ENCODE assay signal across 8 mouse cellular contexts in the genomic region with DNA sequence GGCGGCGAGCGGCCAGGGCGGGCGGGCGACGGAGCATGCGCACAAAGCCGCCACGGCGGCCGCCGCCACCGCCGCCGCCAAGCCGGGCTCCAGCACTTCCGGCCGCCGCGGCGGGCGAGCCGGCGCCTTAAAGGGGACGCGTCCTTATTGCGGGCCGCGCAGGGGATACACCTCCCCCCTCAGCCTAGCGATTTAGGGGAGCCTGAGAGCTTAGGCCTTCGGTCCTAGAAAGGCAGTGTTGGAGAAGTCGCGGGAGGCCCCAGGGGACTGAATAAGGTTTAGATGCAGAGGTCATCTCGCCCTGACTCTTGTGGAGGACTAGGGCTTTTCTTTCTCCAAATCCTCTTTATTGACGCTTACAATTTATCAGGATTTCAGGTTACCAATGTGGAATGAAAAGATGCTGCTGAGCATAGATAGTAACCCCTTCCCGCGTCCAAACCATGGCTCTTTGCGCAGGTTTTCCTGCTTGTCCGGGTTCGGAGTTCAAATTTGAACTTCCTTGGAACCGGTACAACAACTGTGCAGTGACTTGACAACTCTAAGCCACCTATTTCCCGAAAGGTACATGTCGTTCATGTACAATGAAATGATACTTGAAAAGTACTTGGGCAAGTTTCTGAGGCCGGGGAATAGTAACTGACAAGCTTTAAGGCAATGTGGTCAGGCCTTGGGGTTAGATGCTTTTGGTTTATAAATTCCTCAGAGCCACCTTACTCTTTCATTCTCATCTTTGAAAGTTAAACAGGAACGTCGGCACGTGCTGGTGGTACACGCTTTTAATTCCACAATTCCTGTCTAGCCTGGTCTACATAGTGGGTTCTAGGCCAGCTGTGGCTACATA. TPM values are rescaled to one million over a fixed set of nuclear protein-coding genes. Genes with fewer than 3 reads are reported as not detected.
DNase-seq lines count a peak whose midpoint lies in the region; ATAC-seq and TF ChIP-seq lines count a peak whose summit lies in the region.

Gene Gmeb1 (minus strand): TSS at position 89 of the 844 bp plus-strand sequence.

- H3K36me3 ChIP-seq in C2C12 (ENCODE audit: control insufficient read depth, insufficient read depth): peaks cover 19% of the 10 kb centered on the region
- H3K36me3 ChIP-seq in heart, embryonic 13.5 days: no peaks in the 10 kb centered on the region
- H3K36me3 ChIP-seq in kidney, postnatal 0 days (ENCODE audit: insufficient read depth, low read length): no peaks in the 10 kb centered on the region
- 0 out of 2 replicates have a peak, but pooled peaks cover 8% of the 10 kb centered on the region for H3K36me3 ChIP-seq in liver, embryonic 13.5 days
- H3K36me3 ChIP-seq in stomach, embryonic 15.5 days: no peaks in the 10 kb centered on the region

- peaks cover 48% of the 10 kb centered on the region for H3K79me2 ChIP-seq in C2C12 (ENCODE audit: control insufficient read depth, insufficient read depth)

- no peaks in the 10 kb centered on the region for H3K27me3 ChIP-seq in C2C12 (ENCODE audit: control insufficient read depth, insufficient read depth, insufficient read length)
- H3K27me3 ChIP-seq in heart, embryonic 13.5 days (replicated peaks): no peaks in the 10 kb centered on the region
- no peaks in the 10 kb centered on the region for H3K27me3 ChIP-seq in kidney, postnatal 0 days (ENCODE audit: insufficient read depth, low read length)
- H3K27me3 ChIP-seq in liver, embryonic 13.5 days: no peaks in the 10 kb centered on the region
- no peaks in the 10 kb centered on the region for H3K27me3 ChIP-seq in stomach, embryonic 15.5 days (replicated peaks)

- H3K9me3 ChIP-seq in heart, embryonic 13.5 days: no peaks in the 10 kb centered on the region
- H3K9me3 ChIP-seq in kidney, postnatal 0 days (replicated peaks; ENCODE audit: low read length): no peaks in the 10 kb centered on the region
- no peaks in the 10 kb centered on the region for H3K9me3 ChIP-seq in liver, embryonic 13.5 days (replicated peaks)
- H3K9me3 ChIP-seq in stomach, embryonic 15.5 days: no peaks in the 10 kb centered on the region

- ATAC-seq in erythroid progenitor cell, adult 5-6 weeks (replicated peaks; ENCODE audit: low FRiP score, poor library complexity, severe bottlenecking): peak; percentile 85
- peak; percentile 84 for ATAC-seq in heart, embryonic 13.5 days (ENCODE audit: extremely low read depth, insufficient number of reproducible peaks, low FRiP score, low TSS enrichment)
- peak; percentile 92 for ATAC-seq in kidney, postnatal 0 days (replicated peaks; ENCODE audit: low FRiP score, low read depth)
- peak; percentile 86 for ATAC-seq in liver, embryonic 13.5 days (ENCODE audit: low read depth)
- ATAC-seq in stomach, embryonic 15.5 days (ENCODE audit: insufficient read depth, low FRiP score, low read depth): peak; percentile 90

- peak within 1 kb of the TSS; percentile 63 for H3ac ChIP-seq in C2C12 (ENCODE audit: control insufficient read depth, insufficient read length, low read depth)

- H3K4me3 ChIP-seq in C2C12 (ENCODE audit: insufficient read depth, poor library complexity, severe bottlenecking): peak within 1 kb of the TSS; percentile 89
- peak within 1 kb of the TSS; percentile 68 for H3K4me3 ChIP-seq in heart, embryonic 13.5 days
- H3K4me3 ChIP-seq in kidney, postnatal 0 days (replicated peaks; ENCODE audit: low read depth, low read length): peak within 1 kb of the TSS; percentile 84
- H3K4me3 ChIP-seq in liver, embryonic 13.5 days (replicated peaks): peak within 1 kb of the TSS; percentile 89
- H3K4me3 ChIP-seq in stomach, embryonic 15.5 days (replicated peaks): peak within 1 kb of the TSS; percentile 77

- peak within 1 kb of the TSS; percentile 98 for H3K27ac ChIP-seq in heart, embryonic 13.5 days (replicated peaks)
- H3K27ac ChIP-seq in kidney, postnatal 0 days: peak within 1 kb of the TSS; percentile 97
- H3K27ac ChIP-seq in liver, embryonic 13.5 days: peak within 1 kb of the TSS; percentile 94
- H3K27ac ChIP-seq in stomach, embryonic 15.5 days: peak within 1 kb of the TSS; percentile 94

- peak within 1 kb of the TSS; percentile 92 for H3K4me2 ChIP-seq in heart, embryonic 13.5 days
- peak within 1 kb of the TSS; percentile 90 for H3K4me2 ChIP-seq in kidney, postnatal 0 days (ENCODE audit: low read length)
- peak within 1 kb of the TSS; percentile 85 for H3K4me2 ChIP-seq in liver, embryonic 13.5 days
- H3K4me2 ChIP-seq in stomach, embryonic 15.5 days: peak within 1 kb of the TSS; percentile 77

- no peak for TF ChIP-seq CTCF in C2C12 (IDR thresholded peaks at IDR 0.05; ENCODE audit: control insufficient read depth, insufficient read depth, insufficient read length)
- no peak for TF ChIP-seq CTCF in kidney, postnatal 0 days (IDR thresholded peaks at IDR 0.05; ENCODE audit: low read depth)

- H3K79me3 ChIP-seq in C2C12 (ENCODE audit: low read depth): peaks cover 31% of the 10 kb centered on the region

- 14% methylated on average over 42 of the region's 49 CpGs for WGBS in heart, embryonic 13.5 days
- 15% methylated on average over 36 of the region's 49 CpGs for WGBS in kidney, postnatal 0 days
- WGBS in liver, embryonic 13.5 days (ENCODE audit: insufficient replicate concordance): 9% methylated on average over 41 of the region's 49 CpGs
- WGBS in stomach, embryonic 15.5 days: 9% methylated on average over 43 of the region's 49 CpGs

- peaks cover 32% of the 10 kb centered on the region for H3K4me1 ChIP-seq in heart, embryonic 13.5 days
- peaks cover 5% of the 10 kb centered on the region; the same call in 1 of the 2 replicates for H3K4me1 ChIP-seq in kidney, postnatal 0 days (replicated peaks; ENCODE audit: insufficient read depth, low read length)
- H3K4me1 ChIP-seq in liver, embryonic 13.5 days (replicated peaks): peaks cover 57% of the 10 kb centered on the region
- H3K4me1 ChIP-seq in stomach, embryonic 15.5 days: peaks cover 19% of the 10 kb centered on the region

- H3K9ac ChIP-seq in heart, embryonic 13.5 days: peak within 1 kb of the TSS; percentile 99
- H3K9ac ChIP-seq in kidney, postnatal 0 days (ENCODE audit: low read depth, low read length): peak within 1 kb of the TSS; percentile 98
- peak within 1 kb of the TSS; percentile 97 for H3K9ac ChIP-seq in liver, embryonic 13.5 days
- H3K9ac ChIP-seq in stomach, embryonic 15.5 days: peak within 1 kb of the TSS; percentile 92

- DNase-seq in brain, adult 2 months (ENCODE audit: low read depth, low spot score): peak; percentile 89
- DNase-seq in kidney, postnatal 0 days (ENCODE audit: low spot score): peak; percentile 89
- peak; percentile 70 for DNase-seq in liver, embryonic 13.5 days
- peak; percentile 81 for DNase-seq in neural tube, embryonic 10.5 days (ENCODE audit: extremely low spot score, low spot score)

TF ChIP-seq in C2C12, 6 proteins besides CTCF, POLR2A, EP300 and RAD21:
- TF ChIP-seq MYOG (IDR thresholded peaks at IDR 0.05; ENCODE audit: control insufficient read depth, extremely low read depth, insufficient read length) (no peak), CEBPB (IDR thresholded peaks at IDR 0.05; ENCODE audit: low read depth) (no peak), MAX (IDR thresholded peaks at IDR 0.05) (no peak)

RNA-seq across cellular contexts. Expression of gene Gmeb1, which starts in this region (rescaled TPM):
- polyA plus RNA-seq in C2C12 (2012; fragmentation: generic; extraction: Trizol): 13.0 TPM
- total RNA-seq in erythroid progenitor cell, adult 5-6 weeks (2015; ENCODE audit: low replicate concordance): 40.4 and 49.9 TPM in 2 replicates
- total RNA-seq in erythroid progenitor cell, adult 5-6 weeks (2017; ENCODE audit: low replicate concordance): 31.5 and 39.5 TPM in 2 replicates
- 27.5 and 28.8 TPM in 2 replicates for polyA plus RNA-seq in heart, embryonic 13.5 days (2015; fragmentation: Nextera tagmentation; extraction: Ambion mirVana)
- polyA plus RNA-seq in kidney, postnatal 0 days (2015; fragmentation: Nextera tagmentation; extraction: Ambion mirVana): 21.9 and 24.3 TPM in 2 replicates
- 16.9 and 17.3 TPM in 2 replicates for polyA plus RNA-seq in liver, embryonic 13.5 days (2015; fragmentation: Nextera tagmentation; extraction: Ambion mirVana)
- polyA plus RNA-seq in stomach, embryonic 15.5 days (2015; fragmentation: Nextera tagmentation; extraction: Ambion mirVana): 30.1 and 30.3 TPM in 2 replicates

Comparison
In these comparisons a context has a peak if more than half of its experiments do, and no peak if none do; other contexts are left out.
1. Peak in every context shown above with its lines: DNase-seq, ATAC-seq, H3K4me3 ChIP-seq and H3K27ac ChIP-seq.